Mouse (Mus musculus): ENCODE measurements around the gene Olfr1323. TPM values are rescaled to one million over a fixed set of nuclear protein-coding genes. Genes with fewer than 3 reads are reported as not detected.

Gene Olfr1323
- polyA plus RNA-seq (2015; fragmentation: Nextera tagmentation; extraction: Ambion mirVana) = not detected in 2 replicates

GRCm38 (mm10) chrX:50019259-50019658 lies at the start of gene Olfr1323:
Gene Olfr1323 (minus strand): TSS chrX:50019359.
- no peak within 1 kb of the TSS for H3K27ac ChIP-seq
- H3K4me3 ChIP-seq (replicated peaks; ENCODE audit: low read depth, low read length) = no peak within 1 kb of the TSS
- ATAC-seq (replicated peaks; ENCODE audit: low FRiP score, low read depth) (no peak), DNase-seq (ENCODE audit: low spot score) (no peak)
- no peaks in the 10 kb centered on the region for H3K4me1 ChIP-seq (replicated peaks; ENCODE audit: insufficient read depth, low read length)
- H3K9me3 ChIP-seq (replicated peaks; ENCODE audit: low read length) = no peaks in the 10 kb centered on the region
- H3K27me3 ChIP-seq (ENCODE audit: insufficient read depth, low read length) = no peaks in the 10 kb centered on the region
- TF ChIP-seq CTCF (IDR thresholded peaks at IDR 0.05; ENCODE audit: low read depth) = no peak
- WGBS = 68% methylated on average over 1 of the region's 1 CpGs
- no peak within 1 kb of the TSS for H3K4me2 ChIP-seq (ENCODE audit: low read length)
- H3K36me3 ChIP-seq (ENCODE audit: insufficient read depth, low read length) = no peaks in the 10 kb centered on the region
- H3K9ac ChIP-seq (ENCODE audit: low read depth, low read length) = no peak within 1 kb of the TSS

DNA sequence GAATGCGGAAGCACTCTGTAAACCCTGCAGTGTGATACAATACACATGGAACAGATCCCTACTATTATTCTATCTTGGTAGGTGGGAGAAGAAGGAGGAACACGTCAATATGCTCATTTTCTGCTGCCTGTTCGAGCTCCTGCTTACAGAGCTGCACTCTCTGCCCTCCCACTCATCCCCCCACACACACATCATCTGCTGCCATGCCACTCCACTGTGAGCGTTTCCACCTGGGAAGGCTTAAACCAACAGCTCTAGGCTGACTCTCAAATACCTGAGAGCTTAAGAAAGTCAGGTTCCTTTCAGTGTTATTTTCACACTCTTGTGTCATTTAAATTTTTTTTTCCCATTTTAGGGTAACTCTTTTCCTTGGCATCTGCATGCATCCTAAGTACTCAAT lies 6.9 kb downstream of the Olfr1323 start:
- DNase-seq (ENCODE audit: low spot score) = peak; percentile 21
- no peak overlapping the region for H3K9ac ChIP-seq (ENCODE audit: low read depth, low read length)
- H3K27me3 ChIP-seq (ENCODE audit: insufficient read depth, low read length) = no peaks in the 10 kb centered on the region
- H3K4me3 ChIP-seq (replicated peaks; ENCODE audit: low read depth, low read length) = no peak overlapping the region
- ATAC-seq (replicated peaks; ENCODE audit: low FRiP score, low read depth) = no peak; the same call in 1 of the 2 replicates
- WGBS = 28% methylated on average over 4 of the region's 4 CpGs
- H3K36me3 ChIP-seq (ENCODE audit: insufficient read depth, low read length) = no peaks in the 10 kb centered on the region
- H3K27ac ChIP-seq = no peak overlapping the region
- H3K4me2 ChIP-seq (ENCODE audit: low read length) = no peak overlapping the region
- H3K9me3 ChIP-seq (replicated peaks; ENCODE audit: low read length) = no peaks in the 10 kb centered on the region
- TF ChIP-seq CTCF (IDR thresholded peaks at IDR 0.05; ENCODE audit: low read depth) = no peak
- no peaks in the 10 kb centered on the region for H3K4me1 ChIP-seq (replicated peaks; ENCODE audit: insufficient read depth, low read length)

Other genes starting within 250 kb of the Olfr1323 start
- gene Igsf1, start 221.6 kb downstream of the Olfr1323 start, polyA plus RNA-seq (2015; fragmentation: Nextera tagmentation; extraction: Ambion mirVana) = 2.7 and 2.9 TPM in 2 replicates
- not detected in 2 replicates for gene Olfr1322, start 127.9 kb downstream of the Olfr1323 start, polyA plus RNA-seq (2015; fragmentation: Nextera tagmentation; extraction: Ambion mirVana)

Measured in kidney, postnatal 0 days (tissue).